Mouse (Mus musculus) CH12.LX (cell line): ENCODE results near the gene Slc12a5. TPM values are rescaled to one million over a fixed set of nuclear protein-coding genes. Genes with fewer than 3 reads are reported as not detected.

ENCODE experiments used
- DNase-seq: peaks from one replicate; pipeline ENCODE4 v3.0.0-alpha.2; 2013; ENCODE audit errors: extremely low read depth
- H3K27ac ChIP-seq: 2 replicates; pipeline ENCODE4 v1.5.1; 2012; ENCODE audit warnings: low read depth, mild to moderate bottlenecking, control low read depth, moderate library complexity; ENCODE audit not compliant: insufficient read depth
- H3K27me3 ChIP-seq: replicated peaks from 2 replicates; pipeline ENCODE3; 2012; ENCODE audit warnings: inconsistent platforms
- H3K36me3 ChIP-seq, 2 experiments: replicated peaks in 1 of 2; 2 replicates each; pipeline versions ENCODE3 to v1.6.1; 2012; ENCODE audit warnings: inconsistent platforms in 1 of 2, low read length in 1 of 2, mild to moderate bottlenecking in 1 of 2, mixed read lengths in 1 of 2, moderate library complexity in 1 of 2; ENCODE audit not compliant: control insufficient read depth in 1 of 2, insufficient read depth in 1 of 2
- H3K4me1 ChIP-seq, 2 experiments: 2 replicates each; pipeline ENCODE4 v1.6.1; 2012; ENCODE audit warnings: inconsistent platforms in 1 of 2, moderate library complexity in 1 of 2; ENCODE audit not compliant: insufficient read depth in 2 of 2, control insufficient read depth in 1 of 2
- H3K4me2 ChIP-seq: 2 replicates; pipeline ENCODE4 v1.6.1; 2012; ENCODE audit warnings: low read depth, mild to moderate bottlenecking, control low read depth; ENCODE audit not compliant: poor library complexity, insufficient read depth, severe bottlenecking
- H3K4me3 ChIP-seq, 3 experiments: fragments of 150-350 bp in 1 of 3; sonication (generic) in 1 of 3; replicated peaks in 1 of 3; 2 replicates each; pipeline versions ENCODE3 to v1.5.1; 2011 to 2012; ENCODE audit warnings: low read depth in 2 of 3, low read length in 2 of 3, mild to moderate bottlenecking in 2 of 3, moderate library complexity in 2 of 3, control low read depth in 1 of 3, improper control_type of control experiment in 1 of 3, inconsistent platforms in 1 of 3, mixed read lengths in 1 of 3; ENCODE audit not compliant: poor library complexity in 1 of 3
- H3K79me2 ChIP-seq: replicated peaks from 2 replicates; pipeline ENCODE4 v1.6.1; 2012; ENCODE audit warnings: mild to moderate bottlenecking, moderate library complexity; ENCODE audit not compliant: control insufficient read depth, poor library complexity, insufficient read depth, severe bottlenecking; ENCODE audit errors: extremely low read depth
- H3K9ac ChIP-seq: 2 replicates; pipeline ENCODE4 v1.6.1; 2012; ENCODE audit warnings: low read depth, mild to moderate bottlenecking, control low read depth, moderate library complexity; ENCODE audit not compliant: insufficient read depth
- H3K9me3 ChIP-seq: replicated peaks from 2 replicates; pipeline ENCODE3; 2012; ENCODE audit warnings: low read length, inconsistent platforms, mixed read lengths
- CHD1 ChIP-seq: IDR thresholded peaks from 2 replicates; pipeline ENCODE4 v1.6.1; 2012; ENCODE audit warnings: low read depth, low read length, improper control_type of control experiment, inconsistent platforms
- CTCF ChIP-seq, 2 experiments: IDR thresholded peaks in 1 of 2; conservative IDR thresholded peaks in 1 of 2; 2 replicates each; pipeline ENCODE4 v1.5.1; 2011 to 2012; ENCODE audit warnings: low read depth in 2 of 2, low read length in 2 of 2, improper control_type of control experiment in 1 of 2, inconsistent platforms in 1 of 2, mild to moderate bottlenecking in 1 of 2, moderate library complexity in 1 of 2
- ELF1 ChIP-seq: IDR thresholded peaks from 2 replicates; pipeline ENCODE4 v1.6.1; 2014; ENCODE audit warnings: low read depth, mild to moderate bottlenecking, inconsistent platforms, low read length, improper control_type of control experiment
- EP300 ChIP-seq: IDR thresholded peaks from 2 replicates; pipeline ENCODE4 v1.6.1; 2011; ENCODE audit warnings: low read length, improper control_type of control experiment
- ETS1 ChIP-seq: conservative IDR thresholded peaks from 2 replicates; pipeline ENCODE4 v1.6.1; 2012; ENCODE audit warnings: low read depth, mild to moderate bottlenecking, inconsistent platforms, low read length, improper control_type of control experiment, moderate library complexity
- GABPA ChIP-seq: IDR thresholded peaks from 2 replicates; pipeline ENCODE4 v1.6.1; 2012; ENCODE audit warnings: low read depth, low read length, improper control_type of control experiment, inconsistent platforms; ENCODE audit not compliant: insufficient replicate concordance
- HCFC1 ChIP-seq: IDR thresholded peaks from 2 replicates; pipeline ENCODE4 v1.6.1; 2012; ENCODE audit warnings: low read depth, mild to moderate bottlenecking, inconsistent platforms, low read length, improper control_type of control experiment
- IRF4 ChIP-seq: IDR thresholded peaks from 2 replicates; pipeline ENCODE4 v1.6.1; 2014; ENCODE audit warnings: low read depth, mild to moderate bottlenecking, inconsistent platforms, low read length, improper control_type of control experiment
- JUN ChIP-seq: IDR thresholded peaks from 2 replicates; pipeline ENCODE4 v1.6.1; 2011; ENCODE audit warnings: low read depth, mild to moderate bottlenecking, low read length, improper control_type of control experiment, moderate library complexity; ENCODE audit not compliant: insufficient read depth
- MAX ChIP-seq: IDR thresholded peaks from 2 replicates; pipeline ENCODE4 v1.6.1; 2011; ENCODE audit warnings: low read length, improper control_type of control experiment
- MEF2A ChIP-seq: IDR thresholded peaks from 2 replicates; pipeline ENCODE4 v1.6.1; 2014; ENCODE audit warnings: low read depth, mild to moderate bottlenecking, inconsistent platforms, low read length, improper control_type of control experiment, borderline replicate concordance
- NELFE ChIP-seq: IDR thresholded peaks from 2 replicates; pipeline ENCODE4 v1.6.1; 2011; ENCODE audit warnings: low read depth, low read length, improper control_type of control experiment
- NRF1 ChIP-seq: IDR thresholded peaks from 2 replicates; pipeline ENCODE4 v1.6.1; 2014; ENCODE audit warnings: low read depth, mild to moderate bottlenecking, inconsistent platforms, low read length, improper control_type of control experiment, moderate library complexity
- POLR2A ChIP-seq: IDR thresholded peaks from 2 replicates; pipeline ENCODE4 v1.6.1; 2011; ENCODE audit warnings: low read depth, mild to moderate bottlenecking, improper control_type of control experiment, low read length
- POLR2AphosphoS2 ChIP-seq: IDR thresholded peaks from 2 replicates; pipeline ENCODE4 v1.6.1; 2011; ENCODE audit warnings: low read depth, low read length, improper control_type of control experiment
- RAD21 ChIP-seq: IDR thresholded peaks from 2 replicates; pipeline ENCODE4 v1.6.1; 2011; ENCODE audit warnings: low read depth, mild to moderate bottlenecking, low read length, improper control_type of control experiment, moderate library complexity
- RCOR1 ChIP-seq: conservative IDR thresholded peaks from 2 replicates; pipeline ENCODE4 v1.6.1; 2012; ENCODE audit warnings: low read depth, mild to moderate bottlenecking, inconsistent platforms, low read length, improper control_type of control experiment
- SIN3A ChIP-seq: IDR thresholded peaks from 2 replicates; pipeline ENCODE4 v1.6.1; 2012; ENCODE audit warnings: low read length, improper control_type of control experiment, inconsistent platforms
- SMC3 ChIP-seq: IDR thresholded peaks from 2 replicates; pipeline ENCODE4 v1.6.1; 2011; ENCODE audit warnings: low read depth, low read length, improper control_type of control experiment
- TCF12 ChIP-seq: IDR thresholded peaks from 2 replicates; pipeline ENCODE4 v1.6.1; 2014; ENCODE audit warnings: low read depth, mild to moderate bottlenecking, inconsistent platforms, low read length, improper control_type of control experiment
- UBTF ChIP-seq: IDR thresholded peaks from 2 replicates; pipeline ENCODE4 v1.6.1; 2012; ENCODE audit warnings: low read depth, mild to moderate bottlenecking, inconsistent platforms, low read length, improper control_type of control experiment, moderate library complexity
- USF2 ChIP-seq: conservative IDR thresholded peaks from 2 replicates; pipeline ENCODE4 v1.6.1; 2011; ENCODE audit warnings: low read depth, low read length, improper control_type of control experiment
- ZC3H11A ChIP-seq: IDR thresholded peaks from 2 replicates; pipeline ENCODE4 v1.6.1; 2012; ENCODE audit warnings: low read depth, mild to moderate bottlenecking, inconsistent platforms, low read length, improper control_type of control experiment
- ZKSCAN1 ChIP-seq: IDR thresholded peaks from 2 replicates; pipeline ENCODE4 v1.6.1; 2012; ENCODE audit warnings: low read depth, inconsistent platforms, low read length, improper control_type of control experiment, borderline replicate concordance
- ZMIZ1 ChIP-seq: IDR thresholded peaks from 2 replicates; pipeline ENCODE4 v1.6.1; 2012; ENCODE audit warnings: low read depth, mild to moderate bottlenecking, inconsistent platforms, low read length, improper control_type of control experiment
- ZNF384 ChIP-seq: IDR thresholded peaks from 2 replicates; pipeline ENCODE4 v1.6.1; 2012; ENCODE audit warnings: low read depth, low read length, improper control_type of control experiment, inconsistent platforms
- dilution Hi-C: fragments of 300-500 bp; cut with MboI; formaldehyde crosslinking; loops from 2 replicates; pipeline ENCODE4 v1.14.3; 2020; ENCODE audit warnings: low sequenced_read_pairs; ENCODE audit not compliant: extremely low pct_unique_long_range_greater_than_20kb, extremely low pct_ligation_motif_present
- in situ Hi-C: fragments of 300-500 bp; cut with MboI; formaldehyde crosslinking; loops from 3 replicates; pipeline ENCODE4 v1.14.3; 2019; ENCODE audit warnings: low sequenced_read_pairs, low pct_ligation_motif_present, low pct_unique_long_range_greater_than_20kb, mixed read lengths
- polyA plus RNA-seq: library from polyadenylated mRNA; unstranded; fragments of >175 nt; gene quantifications from 2 replicates; pipeline ENCODE4 v1.2.1, GENCODE M21; 2012; ENCODE audit warnings: low read depth; ENCODE audit not compliant: insufficient read length
- total RNA-seq, 2 experiments: library from RNA; depleted of rRNA; stranded (reverse); fragments of 300-350 nt in 1 of 2; fragments of >200 nt in 1 of 2; gene quantifications; 2 replicates each; pipeline ENCODE4 v1.2.3; 2012 to 2014

The Slc12a5 gene
- total and polyA plus RNA-seq, 3 experiments = 0.05 to 0.83 (median 0.30) TPM

GRCm38 (mm10) chr2:164994659-164995428, 34.2 kb downstream of the Slc12a5 start:
- H3K4me3 ChIP-seq = no peak overlapping the region
- in situ Hi-C loops (no loop called here), dilution Hi-C loops (no loop called here)

GRCm38 (mm10) chr2:164995976-164996375, 35.4 kb downstream of the Slc12a5 start:
- Histone ChIP-seq H3K4me3 (no peak overlapping the region), H3K27me3 (no peaks in the 10 kb centered on the region), H3K4me1 (0 out of 4 replicates have a peak, but pooled peaks cover 0 to 2% of the 10 kb centered on the region in 2 experiments), H3K9me3 (no peaks in the 10 kb centered on the region), H3K4me2 (no peak overlapping the region), H3K9ac (no peak overlapping the region), H3K27ac (no peak overlapping the region), H3K79me2 (no peaks in the 10 kb centered on the region), H3K36me3 (peaks cover 17 to 61% of the 10 kb centered on the region in 2 experiments)
- DNase-seq = no peak
- dilution Hi-C loops (no loop called here), in situ Hi-C loops (no loop called here)
- TF ChIP-seq ZC3H11A (no peak), HCFC1 (no peak), RAD21 (no peak), CTCF (conservative IDR thresholded peaks at IDR 0.05 in 1 of 2, IDR thresholded peaks at IDR 0.05 in 1 of 2; ENCODE audit: low read depth in 2 of 2, low read length in 2 of 2) (no peak), POLR2AphosphoS2 (no peak), MAX (no peak), JUN (no peak), GABPA (no peak), TCF12 (no peak), ETS1 (no peak), ZKSCAN1 (no peak), IRF4 (no peak), SIN3A (no peak), MEF2A (no peak), SMC3 (no peak), ZMIZ1 (no peak), NRF1 (no peak), RCOR1 (no peak), ZNF384 (no peak)

More at GRCm38 (mm10) chr2:164994659-164995428, 34.2 kb downstream of the Slc12a5 start:
- Histone ChIP-seq H3K27ac (no peak overlapping the region), H3K79me2 (no peaks in the 10 kb centered on the region), H3K4me1 (0 out of 4 replicates have a peak, but pooled peaks cover 0 to 2% of the 10 kb centered on the region in 2 experiments), H3K36me3 (peaks cover 9 to 49% of the 10 kb centered on the region in 2 experiments), H3K9ac (no peak overlapping the region), H3K4me2 (no peak overlapping the region), H3K9me3 (no peaks in the 10 kb centered on the region), H3K27me3 (peaks cover 2% of the 10 kb centered on the region)
- no peak for DNase-seq
- TF ChIP-seq MEF2A = no peak
- TF ChIP-seq SMC3 = no peak
- no peak for TF ChIP-seq UBTF
- no peak for TF ChIP-seq RAD21
- no peak for TF ChIP-seq USF2
- TF ChIP-seq GABPA = no peak
- no peak for TF ChIP-seq NELFE
- TF ChIP-seq POLR2A = no peak
- no peak for TF ChIP-seq NRF1
- TF ChIP-seq ETS1 = no peak
- no peak for TF ChIP-seq ZMIZ1
- TF ChIP-seq CHD1 = no peak
- TF ChIP-seq EP300 = no peak
- no peak for TF ChIP-seq ELF1
- TF ChIP-seq CTCF (conservative IDR thresholded peaks at IDR 0.05 in 1 of 2, IDR thresholded peaks at IDR 0.05 in 1 of 2; ENCODE audit: low read depth in 2 of 2, low read length in 2 of 2) = no peak
